Comparison of ENCODE assay signal across 15 mouse cellular contexts in the genomic region with DNA sequence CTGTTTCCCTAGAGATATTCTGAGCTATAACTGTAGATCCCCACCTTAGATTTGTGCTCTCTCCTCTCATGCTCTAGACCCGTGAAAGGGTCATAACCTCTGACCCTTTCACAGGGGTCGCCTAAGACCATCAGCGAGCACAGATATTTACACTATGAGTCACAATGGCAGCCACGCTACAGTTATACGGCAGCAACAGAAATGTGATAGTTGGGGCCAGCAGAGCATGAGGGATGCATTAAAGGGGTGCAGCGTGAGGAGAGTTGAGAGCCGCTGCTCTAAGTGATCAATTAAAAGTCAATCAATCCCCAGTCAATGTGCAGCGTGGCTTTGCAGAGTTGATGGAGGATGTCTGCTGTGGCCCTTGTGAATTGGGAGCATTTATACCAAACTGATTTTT.
"Had no signal": no experiment of that assay in that cellular context is flagged by ENCODE, and none has a peak within 500 bp of the region (broad histone marks: within the 10 kb centered on the region; RNA-seq: fewer than 3 reads in every experiment).

No protein-coding gene starts in this region.

- ATAC-seq: liver, postnatal 0 days had no signal

- H3K4me2 ChIP-seq: limb, embryonic 12.5 days; liver, embryonic 13.5 days; lung, embryonic 15.5 days had no signal

- H3K27ac ChIP-seq: limb, embryonic 12.5 days; liver, embryonic 13.5 days; lung, embryonic 15.5 days had no signal

- H3K9ac ChIP-seq: limb, embryonic 12.5 days; liver, embryonic 13.5 days; liver, postnatal 0 days; lung, embryonic 15.5 days had no signal

- H3K9me3 ChIP-seq: lung, embryonic 15.5 days had no signal

- H3K36me3 ChIP-seq: limb, embryonic 12.5 days; liver, embryonic 13.5 days; lung, embryonic 15.5 days; midbrain, embryonic 10.5 days had no signal

- H3K27me3 ChIP-seq: limb, embryonic 12.5 days; liver, embryonic 13.5 days; lung, embryonic 15.5 days had no signal

- DNase-seq: kidney, adult 8-10 months; kidney, postnatal 25 days; liver; liver, embryonic 13.5 days; liver, postnatal 0 days; lung, postnatal 14 days; midbrain, embryonic 14.5 days; right cerebral cortex, adult 18-20 months; right cerebral cortex, postnatal 25 days; thymus, adult 18-20 months; thymus, postnatal 14 days had no signal

- H3K4me3 ChIP-seq: limb, embryonic 12.5 days; liver, embryonic 13.5 days; lung, embryonic 15.5 days; midbrain, embryonic 10.5 days; myocyte had no signal
